Mouse (Mus musculus) adrenal gland, postnatal 10 days (tissue): ENCODE data around the gene Wdr37. TPM values are rescaled to one million over a fixed set of nuclear protein-coding genes. Genes with fewer than 3 reads are reported as not detected.

Experiments used
- microRNA-seq: library from miRNA; unstranded; fragments of <30 nt; microRNA quantifications from one replicate; pipeline ENCODE4 v1.2.0, GENCODE M21; 2021
- total RNA-seq, 2 experiments: library from RNA; stranded (reverse); gene quantifications; 2 replicates each; pipeline ENCODE4 v1.2.3; 2021

The Wdr37 gene
- total RNA-seq, 2 experiments from 2014 or later, result 28.5 to 36.1 TPM

Small RNAs within 50 kb of the gene (microRNA-seq; reads per million reads assigned to microRNA genes)
- gene Gm22750, result not detected

Other genes starting within 250 kb of the Wdr37 start
- gene Idi1, start 13.6 kb upstream of the Wdr37 start, total RNA-seq, result 10 to 100 TPM; 16.1 to 20.7 TPM
- gene Gm9745, start 76.3 kb upstream of the Wdr37 start, total RNA-seq, result not detected
- gene Idi2, start 81.0 kb upstream of the Wdr37 start, total RNA-seq, result not detected
- 10 to 100 TPM; 59.4 to 60.0 TPM for gene Gtpbp4, start 124.2 kb upstream of the Wdr37 start, total RNA-seq
- 10 to 100 TPM; 59.9 to 68.7 TPM for gene Larp4b, start 222.0 kb upstream of the Wdr37 start, total RNA-seq